Mouse (Mus musculus) mesoderm, embryonic 11.5 days (tissue): ENCODE measurements around the gene Gm8362.
"Not testable (repeated sequence)": the region's sequence is repeated elsewhere in the genome, so short reads cannot be mapped to it uniquely, and the experiment has no call there.

Experiments
- DNase-seq: peaks from one replicate; pipeline ENCODE4 v3.0.0-alpha.2; 2012; ENCODE audit warnings: low read depth, low spot score

Gm8362 gene

DNA sequence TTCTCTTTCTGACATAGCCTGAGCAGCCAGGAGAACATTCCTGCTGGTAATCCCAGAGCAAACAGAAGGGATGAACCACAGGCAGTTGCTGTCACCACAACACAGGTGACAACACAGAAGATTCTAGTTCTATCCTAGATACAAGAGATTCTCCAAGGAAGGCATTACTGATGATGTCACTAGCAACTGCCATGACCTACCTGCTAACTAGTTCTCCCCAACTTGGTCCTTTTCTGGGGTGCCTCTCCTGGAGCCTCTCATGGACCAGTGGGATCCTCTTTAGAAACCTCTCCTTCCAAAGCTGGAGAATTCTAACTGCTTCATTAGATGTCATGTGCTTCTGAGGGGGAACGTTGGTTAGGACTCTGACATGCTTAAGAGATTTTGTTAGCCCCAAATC lies at the start of gene Gm8362:
TSS of gene Gm8362 (minus strand) at position 101 of the 400 bp plus-strand sequence.
- not testable (repeated sequence) for DNase-seq

GRCm38 (mm10) chr14:6823297-6823696 lies 49.1 kb upstream of the Gm8362 start:
- DNase-seq: not testable (repeated sequence)

DNA sequence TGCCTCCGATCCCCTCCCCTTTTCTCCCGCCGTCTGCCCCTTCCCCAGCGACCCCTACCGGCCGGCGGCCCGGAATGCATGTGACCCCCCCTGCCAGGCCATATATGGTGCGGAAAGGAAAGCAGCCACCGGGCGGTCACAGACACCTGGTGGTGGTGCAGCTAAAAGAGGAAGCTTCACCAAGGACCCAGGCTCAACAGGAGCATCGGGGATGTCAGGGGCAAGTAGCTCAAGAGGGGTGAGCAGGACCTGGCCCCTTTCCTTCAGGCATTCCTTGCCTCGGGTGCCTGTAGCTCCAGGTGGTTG lies 17.0 kb downstream of the Gm8362 start:
- not testable (repeated sequence) for DNase-seq

DNA sequence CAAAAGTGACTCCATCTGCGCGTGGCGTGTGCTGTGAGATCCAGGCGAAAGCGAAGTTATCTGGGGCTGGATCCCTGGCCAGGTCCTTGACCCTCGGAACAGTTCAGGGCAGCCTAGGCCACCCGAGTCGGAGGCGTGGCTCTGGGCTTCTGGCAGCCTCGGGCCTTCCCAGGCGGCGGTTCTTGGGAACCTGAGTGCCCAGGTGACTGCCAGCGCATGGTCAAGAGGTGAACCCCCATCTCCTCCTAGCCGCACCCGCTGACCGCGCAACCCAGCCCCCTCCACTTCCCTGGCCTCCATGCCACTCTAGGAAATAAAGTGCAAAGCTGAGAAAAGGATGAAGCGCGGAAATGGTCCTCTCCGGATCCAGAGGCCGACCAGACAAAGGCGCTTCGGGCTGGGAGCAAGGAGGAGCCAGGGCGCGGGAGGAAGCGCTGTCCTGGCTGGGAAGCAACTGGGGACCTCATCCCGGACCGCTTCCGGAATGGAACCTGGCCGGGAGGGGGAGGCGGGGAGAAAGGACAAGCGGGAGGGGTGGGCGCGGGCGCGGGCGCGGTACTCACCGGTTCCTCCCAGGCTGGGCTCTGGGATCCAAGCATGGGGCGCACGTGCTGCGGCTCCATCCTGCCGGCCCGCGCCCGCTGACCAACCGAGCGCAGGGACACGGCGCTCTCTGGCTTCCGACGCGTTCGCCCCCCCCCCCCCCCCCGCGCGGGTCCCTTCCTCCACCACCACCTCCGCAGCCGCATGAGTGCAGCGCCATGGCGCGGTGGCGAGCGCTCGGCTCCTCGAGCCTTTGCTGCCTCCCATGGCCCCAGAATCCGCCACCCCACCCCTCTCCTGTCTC lies 17.6 kb downstream of the Gm8362 start:
- DNase-seq: peak; percentile 5

- DNase-seq: not testable (repeated sequence)
Observed at GRCm38 (mm10) chr14:6742232-6742631, 32.0 kb downstream of the Gm8362 start, which contains the start of gene Gm3636. Gene Gm3636 (minus strand): TSS chr14:6742332.

GRCm38 (mm10) chr14:6720151-6720550 lies 54.1 kb downstream of the Gm8362 start, which contains the start of gene Gm8050:
Gene Gm8050 (minus strand): TSS chr14:6720251.
- DNase-seq: not testable (repeated sequence)
